In the genomic region with DNA sequence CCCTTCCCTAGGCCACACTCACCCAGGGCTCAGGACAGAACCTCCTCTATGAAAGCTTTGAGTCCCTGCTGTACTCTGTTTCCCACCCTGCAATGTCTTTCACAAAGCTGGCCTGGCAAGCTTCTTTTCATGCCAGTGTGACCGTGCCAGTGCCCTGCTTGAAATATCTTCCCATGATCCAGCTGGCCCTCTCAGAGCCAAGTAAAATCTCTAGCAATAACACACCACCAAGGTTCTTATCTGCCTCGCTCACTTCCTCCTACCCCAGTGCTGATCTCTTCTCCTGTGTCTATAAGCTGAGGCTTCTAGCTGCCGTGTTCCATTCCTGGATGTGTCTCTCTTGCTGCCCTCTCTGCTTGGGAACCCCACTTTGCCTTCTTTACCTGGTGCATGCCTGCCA, we compare ENCODE assay signal across 12 mouse cellular contexts.
A peak's percentile ranks its signal among the peaks of the same experiment; 100 is the strongest.
DNase-seq lines count a peak whose midpoint lies in the region; ATAC-seq lines count a peak whose summit lies in the region.
"Had no signal": no experiment of that assay in that cellular context is flagged by ENCODE, and none has a peak within 500 bp of the region (broad histone marks: within the 10 kb centered on the region; RNA-seq: fewer than 3 reads in every experiment).

No protein-coding gene starts in this region.

- no peaks in the 10 kb centered on the region for H3K27me3 ChIP-seq in heart, embryonic 10.5 days (ENCODE audit: insufficient read depth, poor library complexity, severe bottlenecking)
- H3K27me3 ChIP-seq in heart, embryonic 14.5 days (ENCODE audit: control insufficient read depth, insufficient read depth, low read length): no peaks in the 10 kb centered on the region
- peaks cover 7% of the 10 kb centered on the region; the same call in 1 of the 2 replicates for H3K27me3 ChIP-seq in limb, embryonic 10.5 days (ENCODE audit: low read depth, poor library complexity, severe bottlenecking)
- H3K27me3 ChIP-seq in forebrain, embryonic 13.5 days: no peaks in the 10 kb centered on the region

- no peak overlapping the region for H3K9ac ChIP-seq in heart, embryonic 14.5 days (ENCODE audit: low read length)
- H3K9ac ChIP-seq in forebrain, embryonic 13.5 days: no peak overlapping the region
- H3K9ac ChIP-seq: limb, embryonic 13.5 days; liver, postnatal 0 days had no signal

- no peak overlapping the region for H3K4me2 ChIP-seq in heart, embryonic 14.5 days (ENCODE audit: low read length)
- no peak overlapping the region for H3K4me2 ChIP-seq in forebrain, embryonic 13.5 days
- H3K4me2 ChIP-seq: limb, embryonic 13.5 days had no signal

- H3K4me1 ChIP-seq in heart, embryonic 10.5 days: peaks cover 58% of the 10 kb centered on the region
- peaks cover 26 to 58% of the 10 kb centered on the region in 2 experiments for H3K4me1 ChIP-seq in heart, embryonic 14.5 days (ENCODE audit: control insufficient read depth in 2 of 2, insufficient read depth in 2 of 2, low read length in 2 of 2)
- peaks cover 26% of the 10 kb centered on the region for H3K4me1 ChIP-seq in limb, embryonic 10.5 days
- peaks cover 9% of the 10 kb centered on the region for H3K4me1 ChIP-seq in forebrain, embryonic 13.5 days

- no peaks in the 10 kb centered on the region for H3K9me3 ChIP-seq in heart, embryonic 10.5 days
- 0 out of 2 replicates have a peak, but pooled peaks cover 3% of the 10 kb centered on the region for H3K9me3 ChIP-seq in heart, embryonic 14.5 days (ENCODE audit: control insufficient read depth, low read length)
- no peaks in the 10 kb centered on the region for H3K9me3 ChIP-seq in limb, embryonic 10.5 days (replicated peaks)
- no peaks in the 10 kb centered on the region for H3K9me3 ChIP-seq in forebrain, embryonic 13.5 days (replicated peaks)
- H3K9me3 ChIP-seq: limb, embryonic 13.5 days had no signal

- ATAC-seq in heart, embryonic 14.5 days (ENCODE audit: insufficient number of reproducible peaks, insufficient read depth, low FRiP score, low read depth): no peak
- no peak for ATAC-seq in forebrain, embryonic 13.5 days
- ATAC-seq: liver, postnatal 0 days had no signal

- peak overlapping the region; percentile 47; the same call in 1 of the 2 replicates for H3K27ac ChIP-seq in heart, embryonic 10.5 days
- peak overlapping the region; percentile 29 to 45; a peak in 2 of 4 replicates for H3K27ac ChIP-seq in heart, embryonic 14.5 days (replicated peaks in 1 of 2; ENCODE audit: control insufficient read depth in 1 of 2, insufficient read depth in 1 of 2, low read depth in 2 of 2, low read length in 2 of 2)
- H3K27ac ChIP-seq in limb, embryonic 10.5 days: no peak overlapping the region
- H3K27ac ChIP-seq in forebrain, embryonic 13.5 days: no peak overlapping the region
- H3K27ac ChIP-seq: limb, embryonic 13.5 days had no signal

- H3K4me3 ChIP-seq in heart, embryonic 10.5 days: no peak overlapping the region
- H3K4me3 ChIP-seq in heart, embryonic 14.5 days (ENCODE audit: control insufficient read depth in 1 of 2, insufficient read depth in 1 of 2, low read depth in 1 of 2, low read length in 2 of 2): no peak overlapping the region
- no peak overlapping the region for H3K4me3 ChIP-seq in limb, embryonic 10.5 days
- H3K4me3 ChIP-seq in forebrain, embryonic 13.5 days: no peak overlapping the region
- H3K4me3 ChIP-seq: erythroblast, embryonic 14.5 days; limb, embryonic 13.5 days had no signal

- H3K36me3 ChIP-seq in heart, embryonic 10.5 days: no peaks in the 10 kb centered on the region
- no peaks in the 10 kb centered on the region for H3K36me3 ChIP-seq in heart, embryonic 14.5 days (ENCODE audit: control insufficient read depth, insufficient read depth, low read length)
- H3K36me3 ChIP-seq in limb, embryonic 10.5 days: no peaks in the 10 kb centered on the region
- H3K36me3 ChIP-seq in forebrain, embryonic 13.5 days (ENCODE audit: poor library complexity, severe bottlenecking): no peaks in the 10 kb centered on the region
- H3K36me3 ChIP-seq: limb, embryonic 13.5 days had no signal

- WGBS in heart, embryonic 10.5 days: 36% methylated on average over 3 of the region's 3 CpGs
- WGBS in heart, embryonic 14.5 days: 22% methylated on average over 3 of the region's 3 CpGs
- 85% methylated on average over 3 of the region's 3 CpGs for WGBS in limb, embryonic 10.5 days
- WGBS in forebrain, embryonic 13.5 days: 74% methylated on average over 3 of the region's 3 CpGs

- DNase-seq in adrenal gland, postnatal 10 days: peak; percentile 28
- DNase-seq in adrenal gland, postnatal 4 days (ENCODE audit: low spot score in 2 of 2): no peak
- DNase-seq in heart, embryonic 10.5 days (ENCODE audit: low spot score): no peak
- DNase-seq in heart, postnatal 4 days: no peak
- DNase-seq in cerebellum, adult 18-20 months: peak; percentile 11 to 13
- no peak for DNase-seq in limb, embryonic 10.5 days (ENCODE audit: low spot score)
- DNase-seq: kidney, postnatal 25 days; liver, postnatal 0 days had no signal

Comparison
In these comparisons a context has a peak if more than half of its experiments do, and no peak if none do; other contexts are left out.
1. DNase-seq: peak in adrenal gland, postnatal 10 days (single experiment) and cerebellum, adult 18-20 months (2 of 2); none in adrenal gland, postnatal 4 days (0 of 2), heart, embryonic 10.5 days (single experiment), heart, postnatal 4 days (single experiment) and limb, embryonic 10.5 days (single experiment).
2. H3K27ac ChIP-seq: peak in heart, embryonic 10.5 days (single experiment) and heart, embryonic 14.5 days (2 of 2); none in limb, embryonic 10.5 days (single experiment) and forebrain, embryonic 13.5 days (single experiment).